Mouse (Mus musculus) CH12.LX (cell line): Measurements from ENCODE around the gene Thsd4.

ENCODE experiments used
- CTCF ChIP-seq, 2 experiments: IDR thresholded peaks in 1 of 2; conservative IDR thresholded peaks in 1 of 2; 2 replicates each; pipeline ENCODE4 v1.5.1; 2011 to 2012; ENCODE audit warnings: low read depth in 2 of 2, low read length in 2 of 2, improper control_type of control experiment in 1 of 2, inconsistent platforms in 1 of 2, mild to moderate bottlenecking in 1 of 2, moderate library complexity in 1 of 2
- HCFC1 ChIP-seq: IDR thresholded peaks from 2 replicates; pipeline ENCODE4 v1.6.1; 2012; ENCODE audit warnings: low read depth, mild to moderate bottlenecking, inconsistent platforms, low read length, improper control_type of control experiment
- IRF4 ChIP-seq: IDR thresholded peaks from 2 replicates; pipeline ENCODE4 v1.6.1; 2014; ENCODE audit warnings: low read depth, mild to moderate bottlenecking, inconsistent platforms, low read length, improper control_type of control experiment
- MAFK ChIP-seq: IDR thresholded peaks from 2 replicates; pipeline ENCODE4 v1.6.1; 2011; ENCODE audit warnings: low read length, improper control_type of control experiment; ENCODE audit not compliant: insufficient replicate concordance
- POLR2A ChIP-seq: IDR thresholded peaks from 2 replicates; pipeline ENCODE4 v1.6.1; 2011; ENCODE audit warnings: low read depth, mild to moderate bottlenecking, improper control_type of control experiment, low read length
- USF2 ChIP-seq: conservative IDR thresholded peaks from 2 replicates; pipeline ENCODE4 v1.6.1; 2011; ENCODE audit warnings: low read depth, low read length, improper control_type of control experiment
- ZMIZ1 ChIP-seq: IDR thresholded peaks from 2 replicates; pipeline ENCODE4 v1.6.1; 2012; ENCODE audit warnings: low read depth, mild to moderate bottlenecking, inconsistent platforms, low read length, improper control_type of control experiment

GRCm38 (mm10) chr9:59964367-59964766, 557.5 kb downstream of the Thsd4 start:
- TF ChIP-seq CTCF (conservative IDR thresholded peaks at IDR 0.05 in 1 of 2, IDR thresholded peaks at IDR 0.05 in 1 of 2; ENCODE audit: low read depth in 2 of 2, low read length in 2 of 2), result no peak
- no peak for TF ChIP-seq MAFK
- no peak for TF ChIP-seq HCFC1
- TF ChIP-seq USF2, result no peak
- no peak for TF ChIP-seq ZMIZ1
- TF ChIP-seq POLR2A, result no peak
- no peak for TF ChIP-seq IRF4
